Mouse (Mus musculus): ENCODE results near the gene Cmtr1.

DNA sequence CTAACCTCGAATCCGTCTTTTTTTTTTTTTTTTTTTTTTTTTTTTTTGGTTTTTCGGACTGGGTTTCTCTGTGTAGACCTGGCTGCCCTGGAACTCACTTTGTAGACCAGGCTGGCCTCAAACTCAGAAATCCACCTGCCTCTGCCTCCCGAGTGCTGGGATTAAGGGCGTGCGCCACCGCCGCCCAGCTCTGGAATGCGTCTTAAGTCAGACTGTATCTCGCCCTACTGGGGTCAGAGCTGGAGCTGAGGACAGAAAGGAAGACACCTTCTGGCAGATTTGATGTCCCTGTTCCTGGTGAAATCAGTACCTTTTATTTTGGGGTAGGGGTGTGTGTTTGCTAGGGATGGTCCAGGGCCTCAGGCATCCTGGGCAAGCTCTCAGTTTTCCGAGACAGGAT, 28.1 kb upstream of the Cmtr1 start:
- TF ChIP-seq CTCF (IDR thresholded peaks at IDR 0.05; ENCODE audit: low read depth) = no peak
- no peak for TF ChIP-seq EP300 (optimal IDR thresholded peaks at IDR 0.05)

All from stomach, postnatal 0 days (tissue).